Mouse (Mus musculus) ES-CJ7 (cell line): Measurements from ENCODE around the gene Dnaja4.

Source experiments
- DNase-seq: peaks from one replicate; pipeline ENCODE4 v3.0.0; 2011; ENCODE audit warnings: low read depth, low spot score

Dnaja4 gene

DNA sequence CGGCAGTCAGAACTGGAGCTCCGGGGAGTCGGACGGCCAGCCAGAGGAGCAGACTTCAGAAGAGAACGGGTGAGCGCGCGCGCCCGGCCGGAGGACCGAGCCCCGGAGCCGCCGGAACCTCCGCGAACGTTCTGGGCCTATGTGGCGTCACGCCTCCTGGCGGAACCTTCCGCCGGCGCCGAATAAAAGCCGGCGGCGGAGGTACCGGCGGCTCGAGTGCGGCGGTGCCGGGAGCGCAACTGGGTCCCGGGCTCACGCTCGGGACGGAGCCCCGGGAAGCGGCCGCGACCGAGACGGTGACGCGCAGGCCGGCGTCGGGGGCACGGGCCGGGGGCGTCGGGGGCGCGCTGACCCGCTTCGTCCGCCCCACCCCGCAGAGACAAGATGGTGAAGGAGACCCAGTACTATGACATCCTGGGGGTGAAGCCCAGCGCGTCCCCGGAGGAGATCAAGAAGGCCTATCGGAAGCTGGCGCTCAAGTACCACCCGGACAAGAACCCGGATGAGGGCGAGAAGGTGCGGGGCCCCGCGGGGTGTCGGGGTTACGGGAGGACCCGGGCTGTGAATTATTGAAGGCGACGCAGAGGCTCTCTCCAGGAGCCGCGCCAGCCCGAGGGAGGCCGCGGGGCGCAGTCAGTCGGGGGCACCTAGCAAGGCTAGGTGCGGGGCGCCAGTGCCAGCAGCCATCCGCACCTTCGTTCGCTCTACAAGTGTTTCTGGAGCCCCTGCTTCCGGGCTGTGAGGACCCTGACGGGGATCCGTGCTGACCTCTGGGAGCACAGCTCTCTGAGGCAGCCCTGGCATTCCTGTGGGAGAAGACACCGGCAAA, 886 bp downstream of the Dnaja4 start:
- peak; percentile 21 for DNase-seq

DNA sequence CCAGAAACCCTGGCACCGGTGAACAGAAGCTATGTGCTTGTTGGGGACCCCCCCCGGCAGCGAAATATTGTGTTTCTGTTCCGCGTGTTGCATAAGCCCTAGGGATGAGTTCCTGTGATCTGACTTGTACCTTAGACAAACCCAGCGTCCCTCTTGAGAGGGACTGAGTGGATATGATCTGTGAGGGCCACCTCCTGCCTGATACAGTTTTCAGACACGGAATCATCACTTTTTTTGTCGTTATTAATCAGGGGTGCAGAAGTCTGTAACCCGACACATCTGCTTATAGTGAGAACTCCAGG, 1.5 kb downstream of the Dnaja4 start:
- DNase-seq: no peak

GRCm38 (mm10) chr9:54700746-54701145, 2.1 kb downstream of the Dnaja4 start:
- DNase-seq: no peak

GRCm38 (mm10) chr9:54702581-54702980, 3.9 kb downstream of the Dnaja4 start:
- DNase-seq: no peak

DNA sequence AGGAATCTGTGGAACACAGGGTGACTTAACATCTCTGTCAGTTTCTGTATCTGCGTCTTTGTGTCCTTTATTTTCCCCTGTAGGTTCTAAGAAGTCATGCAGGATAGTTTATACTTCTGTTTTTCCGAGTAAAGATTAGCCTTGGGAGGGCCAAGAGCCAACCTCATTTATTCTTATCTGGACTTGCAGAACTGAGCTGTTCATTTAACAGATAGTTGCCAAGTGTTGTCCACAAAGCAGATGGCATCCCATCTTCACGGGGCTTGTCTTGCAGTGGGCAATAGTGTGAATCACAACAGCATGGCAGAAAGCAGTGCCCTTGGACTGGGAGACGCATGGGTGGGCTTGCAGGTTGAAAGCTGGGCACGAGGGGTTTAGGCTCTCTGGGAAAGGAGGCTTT, 5.7 kb downstream of the Dnaja4 start:
- DNase-seq: no peak

- no peak for DNase-seq
These were observed 6.9 kb downstream of the Dnaja4 start for GRCm38 (mm10) chr9:54705561-54705960.

- no peak for DNase-seq
These were observed 8.8 kb downstream of the Dnaja4 start for GRCm38 (mm10) chr9:54707288-54707999.

GRCm38 (mm10) chr9:54708085-54708484, 9.4 kb downstream of the Dnaja4 start:
- DNase-seq: no peak

GRCm38 (mm10) chr9:54715776-54716175, 17.1 kb downstream of the Dnaja4 start:
- no peak for DNase-seq

DNA sequence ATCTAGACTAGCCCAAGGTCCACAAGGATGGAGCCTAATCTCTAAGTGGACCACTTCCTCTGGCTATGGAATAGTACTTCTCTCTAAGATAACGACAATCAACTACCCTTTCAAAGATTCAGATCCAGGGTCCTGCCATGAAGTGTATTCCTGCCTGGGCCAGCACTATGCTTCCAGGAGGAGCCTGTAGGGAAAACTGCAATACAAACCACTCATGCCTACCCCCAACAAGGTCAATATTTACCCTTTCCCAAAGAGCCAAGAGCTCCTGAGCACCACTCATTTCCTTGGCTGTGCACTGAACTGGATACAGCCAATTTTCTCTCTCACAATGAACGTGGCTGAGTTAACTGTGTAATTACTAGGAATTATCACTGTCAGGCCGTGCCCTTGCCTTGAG, 18.9 kb downstream of the Dnaja4 start:
- no peak for DNase-seq

- no peak for DNase-seq
These were observed 23.5 kb downstream of the Dnaja4 start for GRCm38 (mm10) chr9:54722156-54722555.

- DNase-seq: no peak
These were observed 23.9 kb downstream of the Dnaja4 start for GRCm38 (mm10) chr9:54722596-54722995.

- DNase-seq: no peak
These were observed 27.6 kb downstream of the Dnaja4 start for GRCm38 (mm10) chr9:54726315-54726714.

DNA sequence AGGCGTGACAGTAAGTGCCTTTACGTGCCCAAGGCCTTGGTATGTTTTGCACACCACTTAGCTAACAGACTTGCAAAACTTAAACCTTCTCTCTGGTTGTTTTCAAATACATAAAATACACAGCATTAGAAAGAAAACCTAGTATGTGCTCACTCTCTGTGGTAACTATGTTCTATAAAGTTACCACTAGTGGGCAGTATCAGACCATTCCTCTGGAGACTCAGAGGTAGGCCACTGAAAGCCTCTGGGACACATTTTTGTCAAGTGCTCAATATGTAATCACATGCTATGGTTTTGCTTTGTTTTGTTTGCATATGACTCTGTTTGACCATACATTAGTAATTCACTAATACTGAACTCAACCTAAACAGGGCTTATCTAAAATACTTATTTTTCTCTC, 33.4 kb downstream of the Dnaja4 start:
- DNase-seq: peak; percentile 65

GRCm38 (mm10) chr9:54733921-54734638, 35.4 kb downstream of the Dnaja4 start, which contains the start of gene Wdr61:
Wdr61 (minus strand) TSS chr9:54734519.
- peak; percentile 97 for DNase-seq

- DNase-seq: no peak
These were observed 36.1 kb downstream of the Dnaja4 start for GRCm38 (mm10) chr9:54734639-54735252.

GRCm38 (mm10) chr9:54736284-54736701, 37.6 kb downstream of the Dnaja4 start:
- peak; percentile 90 for DNase-seq

DNA sequence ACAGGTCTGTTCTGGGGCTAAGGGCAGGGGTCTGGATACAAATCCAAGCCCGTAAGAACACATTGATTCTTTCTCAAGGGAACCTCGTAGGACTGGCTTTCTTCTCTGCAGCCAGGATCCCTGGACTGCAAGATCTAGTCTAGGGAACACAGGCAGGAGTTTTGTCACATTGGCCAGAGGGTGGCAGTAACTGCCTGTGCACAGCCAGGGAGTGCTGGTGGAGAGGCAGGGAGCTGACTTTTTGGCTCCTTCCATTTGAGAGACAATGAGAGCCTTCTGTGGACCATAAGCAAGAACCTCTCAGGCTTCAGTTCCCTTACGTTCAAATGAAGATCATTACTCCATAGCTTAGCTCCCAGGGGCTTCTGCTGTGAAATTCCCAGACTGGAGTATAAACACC, 39.7 kb downstream of the Dnaja4 start:
- peak; percentile 66 for DNase-seq

DNA sequence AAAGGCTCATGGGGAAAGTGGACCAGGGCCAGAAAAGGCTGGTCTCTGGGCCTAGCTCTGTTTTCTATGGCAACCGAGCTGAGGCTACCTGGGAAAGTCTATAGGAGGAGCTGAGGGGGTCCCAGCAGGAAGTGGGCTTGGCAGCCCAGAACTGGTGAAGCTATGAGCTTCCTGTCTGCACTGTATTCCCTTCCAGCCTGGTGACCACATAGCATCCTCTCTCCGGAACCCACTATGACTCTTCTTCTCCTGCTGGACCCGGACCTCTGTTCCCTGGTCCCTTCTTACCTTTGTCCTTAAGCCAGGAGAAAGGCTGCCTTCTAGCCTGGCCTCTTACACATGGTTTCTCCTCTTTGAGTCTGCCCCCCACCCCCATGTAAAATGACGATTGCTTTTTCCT, 45.2 kb downstream of the Dnaja4 start:
- DNase-seq: no peak

DNA sequence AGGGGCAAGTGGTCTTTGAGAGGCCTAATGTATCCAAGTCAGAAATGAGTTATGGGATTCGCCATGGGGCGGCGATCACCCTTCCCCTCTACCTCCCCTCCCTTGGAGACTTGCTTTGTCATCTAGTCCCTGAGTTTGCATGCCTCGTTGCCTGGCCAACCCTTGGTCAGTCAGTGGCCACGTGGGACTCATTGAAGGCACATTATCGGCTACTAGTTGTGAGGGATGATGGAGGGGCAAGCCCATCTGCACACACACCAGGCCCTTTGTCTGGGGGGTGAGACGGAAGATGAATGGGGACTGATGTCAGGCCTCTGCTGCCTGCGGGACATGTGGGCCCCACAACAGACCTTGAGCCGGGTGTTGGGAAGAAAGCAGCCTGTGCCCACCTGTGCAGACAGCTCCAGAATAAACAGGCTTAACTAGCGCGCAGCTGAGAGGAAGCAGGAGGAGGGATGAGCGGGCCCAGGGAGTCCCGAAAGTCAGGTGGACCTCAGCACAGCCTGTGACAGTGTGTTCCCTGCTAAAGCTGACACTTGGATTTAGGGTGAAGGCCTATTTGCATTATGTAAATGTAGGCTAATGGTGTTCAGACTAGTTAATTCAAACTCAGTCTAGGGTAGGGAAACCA, 47.2 kb downstream of the Dnaja4 start:
- no peak for DNase-seq

DNA sequence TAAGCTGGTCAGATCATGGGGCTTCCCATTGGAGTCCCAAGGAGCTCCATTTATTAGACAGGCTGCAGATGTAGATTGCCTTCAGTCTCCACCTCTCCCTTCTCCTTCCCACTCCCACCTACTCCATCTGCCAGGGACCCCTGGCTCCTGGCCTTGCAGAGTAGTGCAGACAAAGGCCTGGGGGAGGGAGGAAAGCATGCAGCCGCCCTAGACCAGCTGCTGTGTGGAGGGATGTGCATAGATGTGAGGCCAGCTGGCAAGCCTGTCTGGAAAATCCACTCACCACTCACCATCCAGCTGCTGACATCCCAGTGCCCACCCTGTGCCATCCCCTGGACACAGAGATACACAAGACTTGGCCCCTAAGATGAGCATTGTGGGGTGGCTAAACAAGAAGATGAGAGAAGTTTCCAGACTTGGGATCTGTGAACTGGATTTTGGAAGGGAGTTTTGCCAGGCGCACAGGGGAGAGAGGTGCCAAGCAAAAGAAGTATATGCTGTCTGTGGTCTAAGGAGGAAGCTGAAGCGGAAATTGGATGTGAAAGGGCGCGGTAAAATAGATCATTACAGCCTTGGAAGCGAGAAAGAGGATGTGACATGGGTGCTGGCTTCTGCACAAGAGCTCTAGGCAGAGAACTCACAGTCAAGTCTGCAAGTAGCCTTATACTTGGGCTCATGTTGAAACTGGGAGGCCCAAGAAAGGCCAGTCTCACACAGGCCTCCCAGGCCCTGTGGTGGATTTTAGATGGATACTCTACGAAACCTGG, 51.7 kb downstream of the Dnaja4 start:
- DNase-seq: no peak
